16 mouse cellular contexts compared by ENCODE assay signal in genomic region chr4:59459216-59459955, GRCm38 (mm10). TPM values are rescaled to one million over a fixed set of nuclear protein-coding genes. Genes with fewer than 3 reads are reported as not detected.
A peak's percentile ranks its signal among the peaks of the same experiment; 100 is the strongest.
DNase-seq lines count a peak whose midpoint lies in the region; ATAC-seq and TF ChIP-seq lines count a peak whose summit lies in the region.
"Had no signal": no experiment of that assay in that cellular context is flagged by ENCODE, and none has a peak within 500 bp of the region (broad histone marks: within the 10 kb centered on the region; RNA-seq: fewer than 3 reads in every experiment).

No protein-coding gene starts in this region.

- H3K4me3 ChIP-seq in heart, embryonic 12.5 days = no peak overlapping the region
- no peak overlapping the region for H3K4me3 ChIP-seq in liver, postnatal 0 days (ENCODE audit: low read depth, low read length)
- H3K4me3 ChIP-seq in liver, embryonic 11.5 days (ENCODE audit: low read depth, low read length) = no peak overlapping the region
- H3K4me3 ChIP-seq in bone marrow macrophage, adult 2 months (ENCODE audit: insufficient read depth, low read length) = no peak overlapping the region
- H3K4me3 ChIP-seq: liver, embryonic 13.5 days; midbrain, embryonic 15.5 days; neural tube, embryonic 13.5 days had no signal

- no peak overlapping the region for H3K9ac ChIP-seq in heart, embryonic 12.5 days
- no peak overlapping the region for H3K9ac ChIP-seq in liver, postnatal 0 days (replicated peaks)
- H3K9ac ChIP-seq in liver, embryonic 11.5 days (ENCODE audit: low read depth, low read length) = no peak overlapping the region
- H3K9ac ChIP-seq: liver, embryonic 13.5 days; midbrain, embryonic 15.5 days; neural tube, embryonic 13.5 days had no signal

- TF ChIP-seq EP300 in liver, postnatal 0 days (IDR thresholded peaks at IDR 0.05; ENCODE audit: low read depth) = peak; percentile 48

- ATAC-seq in heart, embryonic 12.5 days (ENCODE audit: insufficient number of reproducible peaks, low FRiP score) = peak; percentile 45; the same call in 1 of the 2 replicates
- peak; percentile 87 for ATAC-seq in liver, postnatal 0 days
- ATAC-seq in liver, embryonic 11.5 days (replicated peaks; ENCODE audit: low FRiP score) = no peak
- ATAC-seq in granulocyte monocyte progenitor cell, adult 5-6 weeks (replicated peaks; ENCODE audit: poor library complexity, severe bottlenecking) = peak; percentile 58
- ATAC-seq: midbrain, embryonic 15.5 days; Patski had no signal

- no peak for DNase-seq in heart, postnatal 10 days
- peak; percentile 37 for DNase-seq in liver, postnatal 0 days
- no peak for DNase-seq in liver, embryonic 11.5 days (ENCODE audit: low spot score)
- no peak for DNase-seq in right cerebral cortex, postnatal 4 days
- no peak for DNase-seq in cerebellum, adult 8-10 months
- DNase-seq: adrenal gland, postnatal 14 days; cerebellum, adult 2 months; embryo, embryonic 11 days; liver, embryonic 13.5 days; right cerebral cortex, postnatal 14 days had no signal

- intact Hi-C loops in heart, postnatal 10 days (cut with DNase I) = no loop called here

- H3K27me3 ChIP-seq in heart, embryonic 12.5 days (replicated peaks) = no peaks in the 10 kb centered on the region
- no peaks in the 10 kb centered on the region for H3K27me3 ChIP-seq in liver, postnatal 0 days (ENCODE audit: insufficient read depth, low read length)
- no peaks in the 10 kb centered on the region for H3K27me3 ChIP-seq in liver, embryonic 11.5 days (replicated peaks; ENCODE audit: control insufficient read depth, insufficient read depth, low read length)
- H3K27me3 ChIP-seq: liver, embryonic 13.5 days; midbrain, embryonic 15.5 days; neural tube, embryonic 13.5 days; Patski had no signal

- H3K9me3 ChIP-seq in heart, embryonic 12.5 days (replicated peaks) = no peaks in the 10 kb centered on the region
- H3K9me3 ChIP-seq in liver, postnatal 0 days (ENCODE audit: low read length) = no peaks in the 10 kb centered on the region
- no peaks in the 10 kb centered on the region for H3K9me3 ChIP-seq in liver, embryonic 11.5 days (ENCODE audit: control insufficient read depth, low read length)
- H3K9me3 ChIP-seq: liver, embryonic 13.5 days; midbrain, embryonic 15.5 days; neural tube, embryonic 13.5 days had no signal

- WGBS in heart, embryonic 12.5 days = 51% methylated on average over 13 of the region's 13 CpGs
- WGBS in liver, postnatal 0 days (ENCODE audit: insufficient replicate concordance) = 53% methylated on average over 13 of the region's 13 CpGs
- WGBS in liver, embryonic 11.5 days = 67% methylated on average over 13 of the region's 13 CpGs

- TF ChIP-seq POLR2A in bone marrow macrophage, adult 2 months (IDR thresholded peaks at IDR 0.05; ENCODE audit: borderline replicate concordance, low read depth, low read length) = no peak

- H3K4me1 ChIP-seq in heart, embryonic 12.5 days (replicated peaks) = peaks cover 41% of the 10 kb centered on the region
- peaks cover 33% of the 10 kb centered on the region for H3K4me1 ChIP-seq in liver, postnatal 0 days (ENCODE audit: insufficient read depth)
- peaks cover 12% of the 10 kb centered on the region; the same call in 1 of the 2 replicates for H3K4me1 ChIP-seq in liver, embryonic 11.5 days (replicated peaks; ENCODE audit: control insufficient read depth, insufficient read depth, low read length)
- peaks cover 69% of the 10 kb centered on the region for H3K4me1 ChIP-seq in bone marrow macrophage, adult 2 months (ENCODE audit: control insufficient read depth, insufficient read depth, low read length)
- H3K4me1 ChIP-seq: midbrain, embryonic 15.5 days; neural tube, embryonic 13.5 days had no signal

- no peaks in the 10 kb centered on the region for H3K36me3 ChIP-seq in heart, embryonic 12.5 days
- H3K36me3 ChIP-seq in liver, postnatal 0 days (replicated peaks; ENCODE audit: insufficient read depth, low read length) = no peaks in the 10 kb centered on the region
- H3K36me3 ChIP-seq in liver, embryonic 11.5 days (ENCODE audit: control insufficient read depth, insufficient read depth, low read length) = no peaks in the 10 kb centered on the region
- H3K36me3 ChIP-seq: liver, embryonic 13.5 days; midbrain, embryonic 15.5 days; neural tube, embryonic 13.5 days had no signal

- no peak overlapping the region for H3K4me2 ChIP-seq in heart, embryonic 12.5 days
- H3K4me2 ChIP-seq in liver, postnatal 0 days (ENCODE audit: low read depth, low read length) = no peak overlapping the region
- no peak overlapping the region for H3K4me2 ChIP-seq in liver, embryonic 11.5 days
- H3K4me2 ChIP-seq: liver, embryonic 13.5 days; midbrain, embryonic 15.5 days; neural tube, embryonic 13.5 days had no signal

- no peak for TF ChIP-seq CTCF in liver, postnatal 0 days (IDR thresholded peaks at IDR 0.05; ENCODE audit: low read depth)
- TF ChIP-seq CTCF in bone marrow macrophage, adult 2 months (IDR thresholded peaks at IDR 0.05; ENCODE audit: low read depth, low read length) = no peak

- H3K27ac ChIP-seq in heart, embryonic 12.5 days (ENCODE audit: poor library complexity, severe bottlenecking) = peak overlapping the region; percentile 61
- H3K27ac ChIP-seq in liver, postnatal 0 days (ENCODE audit: low read depth) = peak overlapping the region; percentile 71
- no peak overlapping the region for H3K27ac ChIP-seq in liver, embryonic 11.5 days (ENCODE audit: low read depth, low read length)
- H3K27ac ChIP-seq in bone marrow macrophage, adult 2 months (ENCODE audit: insufficient read depth, low read depth, low read length) = peak overlapping the region; percentile 50
- H3K27ac ChIP-seq: liver, embryonic 13.5 days; midbrain, embryonic 15.5 days; neural tube, embryonic 13.5 days had no signal

RNA-seq across cellular contexts. Expression of gene Susd1, which starts 21.0 kb away (rescaled TPM):
- polyA plus RNA-seq in heart, embryonic 12.5 days (2016; fragmentation: Nextera tagmentation; extraction: Ambion mirVana) = 9.0 and 10.0 TPM in 2 replicates
- total RNA-seq in heart, postnatal 10 days (2021) = under 1 TPM; 0.47 to 0.91 TPM
- polyA plus RNA-seq in liver, postnatal 0 days (2015; fragmentation: Nextera tagmentation; extraction: Ambion mirVana) = 7.2 and 7.4 TPM in 2 replicates
- polyA plus RNA-seq in liver, embryonic 11.5 days (2014; fragmentation: Nextera tagmentation; extraction: Ambion mirVana) = 15.8 and 20.8 TPM in 2 replicates
- polyA plus RNA-seq in bone marrow macrophage, adult 2 months (2012; ENCODE audit: insufficient read depth, insufficient read length, missing spikeins) = 12.2 and 18.1 TPM in 2 replicates
- 63.2 and 74.8 TPM in 2 replicates for total RNA-seq in granulocyte monocyte progenitor cell, adult 5-6 weeks (2014; fragmentation: Nextera tagmentation)
- 94.4 and 95.7 TPM in 2 replicates for total RNA-seq in granulocyte monocyte progenitor cell, adult 5-6 weeks (2017)
